Mouse (Mus musculus): Measurements from ENCODE around the gene Hnrnpm.
"Not testable (repeated sequence)": the region's sequence is repeated elsewhere in the genome, so short reads cannot be mapped to it uniquely, and the experiment has no call there.

Gene Hnrnpm

DNA sequence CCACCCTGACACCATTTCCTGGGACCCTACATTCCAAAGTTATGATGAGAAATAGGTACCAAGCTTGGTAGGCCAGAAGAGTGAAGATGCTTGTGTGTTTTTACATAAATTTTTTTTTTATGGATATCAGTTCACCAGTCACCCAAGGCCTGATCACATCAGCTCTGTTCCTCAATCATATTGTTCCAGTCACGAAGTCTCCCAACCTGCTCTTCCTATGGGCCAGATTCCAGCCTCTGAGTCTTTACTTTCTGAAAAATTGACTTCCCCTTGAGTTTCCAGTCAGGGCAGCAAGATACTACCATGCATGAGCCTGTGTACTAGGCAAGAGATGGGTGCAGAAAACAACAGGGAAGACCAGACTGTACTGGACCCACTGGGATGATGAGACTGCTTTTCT lies at the start of gene Hnrnpm:
Gene Hnrnpm, minus strand, starts transcription at position 101 of the 400 bp plus-strand sequence.
- in situ Hi-C loops (cut with MboI; ENCODE audit: unreplicated experiment in 2 of 2): no loop called here

DNA sequence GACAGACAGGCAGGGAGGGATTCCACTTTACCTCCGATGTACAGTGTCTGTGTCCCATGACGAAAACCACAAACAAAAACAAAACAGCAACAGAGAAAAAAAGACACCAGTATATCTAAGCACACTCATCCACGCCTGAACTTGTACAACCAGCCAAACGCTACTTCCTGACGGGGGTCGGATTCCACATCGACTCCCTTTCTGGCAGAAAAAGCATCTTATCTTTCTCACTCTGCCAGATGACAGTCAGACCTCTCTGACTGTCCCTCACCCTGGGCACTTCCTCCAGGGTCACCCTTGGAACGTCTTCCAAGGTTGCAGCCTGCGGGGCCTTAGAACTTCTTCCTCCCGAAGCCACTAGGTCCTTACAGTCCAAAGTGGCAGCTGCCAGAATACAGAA lies 46.9 kb upstream of the Hnrnpm start:
- in situ Hi-C loops (cut with MboI; ENCODE audit: unreplicated experiment in 2 of 2): not testable (repeated sequence)

- in situ Hi-C loops (cut with MboI; ENCODE audit: unreplicated experiment in 2 of 2): not testable (repeated sequence)
These were observed 46.0 kb upstream of the Hnrnpm start for GRCm38 (mm10) chr17:33732556-33733083.

DNA sequence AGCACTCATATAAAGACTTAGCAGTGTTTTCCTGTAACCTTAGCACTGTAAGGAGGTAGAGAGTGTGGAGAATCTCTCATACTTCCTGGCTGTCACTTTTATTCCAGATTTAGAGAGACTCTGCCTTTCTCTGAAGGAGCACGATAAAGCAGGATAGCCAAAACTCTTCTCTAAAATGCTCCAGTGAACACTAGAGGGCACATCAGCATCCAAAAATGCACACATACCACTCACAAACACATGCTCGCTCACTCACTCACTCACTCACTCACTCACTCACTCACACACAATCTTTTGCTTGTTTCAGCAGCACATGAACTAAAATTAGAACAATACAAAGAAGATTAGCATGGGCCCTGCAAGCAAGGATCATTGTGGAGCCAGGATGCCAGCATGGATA lies 42.6 kb upstream of the Hnrnpm start:
- in situ Hi-C loops (cut with MboI; ENCODE audit: unreplicated experiment in 2 of 2): no loop called here

GRCm38 (mm10) chr17:33728396-33728795 lies 41.7 kb upstream of the Hnrnpm start:
- in situ Hi-C loops (cut with MboI; ENCODE audit: unreplicated experiment in 2 of 2): no loop called here

DNA sequence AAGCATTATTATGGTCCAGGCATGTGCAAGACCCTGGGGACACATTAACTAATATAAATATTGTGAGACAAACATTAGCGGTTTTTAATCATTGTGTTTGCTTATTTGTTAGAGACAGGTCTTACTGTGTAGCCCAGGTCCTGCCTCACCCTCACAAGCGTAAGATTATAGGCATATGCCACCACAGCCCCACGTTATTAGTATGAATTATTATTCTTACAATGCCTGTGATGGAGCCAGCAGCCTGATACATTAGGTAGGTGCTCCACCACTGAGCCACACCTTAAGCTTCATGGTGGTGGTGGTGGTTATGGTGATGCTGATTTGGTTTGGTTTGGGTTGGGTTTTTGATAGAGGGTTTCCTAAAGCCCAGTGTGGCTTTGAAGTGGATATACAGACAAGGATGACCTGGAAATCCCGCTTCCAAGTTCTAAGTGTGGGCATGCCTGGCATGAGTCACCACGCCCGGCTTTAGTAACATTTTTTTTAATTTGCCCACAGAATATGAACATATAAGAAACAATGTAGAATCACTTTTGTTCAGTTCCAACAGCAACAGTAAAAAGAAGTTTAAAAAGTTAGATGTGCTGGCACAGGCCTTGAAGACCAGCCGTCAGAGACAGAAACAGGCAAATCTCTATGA lies 33.2 kb upstream of the Hnrnpm start:
- in situ Hi-C loops (cut with MboI; ENCODE audit: unreplicated experiment in 2 of 2): no loop called here

- in situ Hi-C loops (cut with MboI; ENCODE audit: unreplicated experiment in 2 of 2): no loop called here
These were observed 32.5 kb upstream of the Hnrnpm start for GRCm38 (mm10) chr17:33718944-33719725.

DNA sequence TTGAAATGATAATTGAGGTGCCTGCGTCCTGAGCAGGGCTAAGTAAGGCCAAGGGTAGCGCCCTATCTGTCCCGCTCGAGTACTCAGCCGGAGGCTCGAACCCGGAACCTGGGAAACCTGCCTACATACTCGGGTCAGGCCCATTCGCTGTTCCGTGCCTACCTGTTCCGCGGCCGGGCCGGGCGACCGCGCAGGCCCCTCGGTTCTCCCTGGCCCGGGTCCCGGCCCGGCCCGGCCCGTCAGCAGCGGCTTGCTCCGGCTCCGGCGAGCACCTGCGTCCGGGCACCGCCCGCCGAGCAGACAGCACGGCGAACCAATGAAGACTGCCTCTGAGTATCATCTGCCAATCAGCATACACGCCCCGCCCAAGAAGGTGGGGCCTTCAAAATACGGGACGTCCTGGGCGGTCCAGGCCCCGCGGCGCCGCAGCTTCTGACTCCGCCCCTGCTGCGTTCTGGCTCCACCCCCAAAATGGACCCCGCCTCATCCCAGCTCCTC lies 31.8 kb upstream of the Hnrnpm start, which contains the start of gene March2:
Gene March2, minus strand, starts transcription at position 287 of the 498 bp plus-strand sequence.
- in situ Hi-C loops (cut with MboI; ENCODE audit: unreplicated experiment in 2 of 2): no loop called here

- in situ Hi-C loops (cut with MboI; ENCODE audit: unreplicated experiment in 2 of 2): no loop called here
These were observed 31.3 kb upstream of the Hnrnpm start for GRCm38 (mm10) chr17:33717982-33718381.

DNA sequence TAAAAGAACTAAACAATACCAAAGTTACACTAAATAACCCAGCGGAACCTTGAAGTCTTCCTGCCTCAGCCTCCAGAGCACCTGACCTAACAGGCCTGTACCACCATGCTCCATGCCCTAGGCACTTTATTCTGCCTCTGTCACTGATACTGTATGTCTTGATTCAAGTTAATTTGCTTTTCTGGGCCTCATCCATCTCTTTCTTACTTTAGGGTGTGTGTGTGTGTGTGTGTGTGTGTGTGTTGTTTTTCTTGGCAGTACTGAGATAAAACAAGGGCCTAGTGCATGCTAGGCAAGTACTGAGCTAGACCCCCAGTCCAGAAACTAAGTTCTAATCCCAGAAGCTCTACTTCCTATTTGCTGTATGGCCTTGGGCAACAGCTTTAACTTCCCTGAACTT lies 30.6 kb upstream of the Hnrnpm start:
- in situ Hi-C loops (cut with MboI; ENCODE audit: unreplicated experiment in 2 of 2): no loop called here

GRCm38 (mm10) chr17:33714779-33715178 lies 28.1 kb upstream of the Hnrnpm start:
- in situ Hi-C loops (cut with MboI; ENCODE audit: unreplicated experiment in 2 of 2): no loop called here

DNA sequence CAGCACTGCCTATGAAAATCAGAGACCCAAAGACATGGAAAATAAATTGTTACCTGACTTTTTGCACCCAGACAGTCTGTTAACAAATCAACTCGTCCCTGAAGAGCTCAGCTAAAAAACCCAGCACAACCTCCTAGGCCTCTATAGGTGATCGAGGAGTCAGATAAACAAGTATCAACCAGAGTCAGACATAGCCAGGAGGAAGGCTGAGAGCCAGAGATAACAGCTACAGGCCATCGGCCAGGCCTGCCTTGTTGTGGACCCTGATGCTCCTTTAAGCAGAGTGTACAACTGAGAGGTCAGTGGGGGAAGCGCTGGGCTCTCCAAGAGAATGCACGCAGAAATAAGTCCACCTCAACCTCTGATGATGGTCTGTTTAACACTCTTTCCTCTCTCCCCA lies 26.6 kb upstream of the Hnrnpm start:
- in situ Hi-C loops (cut with MboI; ENCODE audit: unreplicated experiment in 2 of 2): no loop called here

DNA sequence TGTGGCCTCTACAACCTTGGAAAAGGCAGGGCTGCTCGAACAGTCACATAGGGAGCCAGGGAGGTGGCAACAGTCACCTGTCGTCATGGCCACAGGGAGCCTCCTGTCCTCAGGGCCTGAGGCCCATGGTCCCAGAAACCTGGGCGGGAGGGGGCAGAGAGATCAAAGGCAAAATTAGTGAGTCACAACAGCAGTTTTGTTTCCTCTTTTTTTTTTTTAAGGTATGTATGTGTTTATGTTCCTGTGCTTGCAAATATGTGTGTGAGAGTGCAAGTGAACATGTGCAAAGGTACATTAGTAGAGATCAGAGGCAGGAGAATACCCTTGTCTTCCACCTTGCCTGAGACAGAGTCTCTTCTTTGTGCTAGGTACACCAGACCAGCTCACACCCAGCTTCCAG lies 23.2 kb upstream of the Hnrnpm start:
- in situ Hi-C loops (cut with MboI; ENCODE audit: unreplicated experiment in 2 of 2): no loop called here

GRCm38 (mm10) chr17:33703091-33703490 lies 16.4 kb upstream of the Hnrnpm start:
- in situ Hi-C loops (cut with MboI; ENCODE audit: unreplicated experiment in 2 of 2): no loop called here

GRCm38 (mm10) chr17:33702178-33702577 lies 15.5 kb upstream of the Hnrnpm start:
- in situ Hi-C loops (cut with MboI; ENCODE audit: unreplicated experiment in 2 of 2): no loop called here

DNA sequence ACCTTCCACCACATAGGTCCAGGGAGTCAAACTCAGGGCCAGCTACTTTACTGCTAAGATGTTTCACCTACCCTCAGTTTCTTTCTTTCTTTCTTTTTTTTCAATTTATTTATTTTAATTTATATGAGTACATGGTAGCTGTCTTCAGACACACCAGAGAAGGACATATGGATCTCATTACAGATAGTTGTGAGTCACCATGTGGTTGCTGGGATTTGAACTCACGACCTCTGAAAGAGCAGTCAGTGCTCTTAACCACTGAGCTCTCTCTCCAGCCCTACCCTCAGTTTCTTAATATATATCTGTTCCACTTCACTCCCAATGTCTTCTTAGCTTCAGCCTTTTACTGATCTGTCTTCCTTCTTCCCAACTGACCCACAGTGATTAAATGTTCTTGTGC lies 8.8 kb upstream of the Hnrnpm start:
- in situ Hi-C loops (cut with MboI; ENCODE audit: unreplicated experiment in 2 of 2): no loop called here

DNA sequence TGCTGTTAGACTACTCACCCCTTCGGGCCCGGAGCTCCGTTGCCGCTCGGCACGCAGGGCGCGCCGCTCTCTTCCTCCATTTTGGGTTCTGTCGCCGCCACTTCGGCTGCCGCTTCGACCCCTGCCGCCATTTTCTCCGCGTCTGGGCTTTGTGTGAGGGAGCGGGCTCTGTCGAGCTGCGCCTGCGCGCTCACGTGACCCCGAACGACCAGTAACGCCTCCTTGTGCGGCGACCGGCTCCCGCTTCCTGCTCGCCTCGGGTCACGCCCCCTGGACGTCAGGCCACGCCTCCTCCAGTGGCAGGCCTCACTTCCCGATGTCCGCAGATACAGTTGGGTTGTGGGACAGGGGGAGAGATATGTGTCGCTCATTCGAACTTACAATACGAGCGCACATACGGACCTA lies 1.4 kb downstream of the Hnrnpm start:
- in situ Hi-C loops (cut with MboI; ENCODE audit: unreplicated experiment in 2 of 2): no loop called here

DNA sequence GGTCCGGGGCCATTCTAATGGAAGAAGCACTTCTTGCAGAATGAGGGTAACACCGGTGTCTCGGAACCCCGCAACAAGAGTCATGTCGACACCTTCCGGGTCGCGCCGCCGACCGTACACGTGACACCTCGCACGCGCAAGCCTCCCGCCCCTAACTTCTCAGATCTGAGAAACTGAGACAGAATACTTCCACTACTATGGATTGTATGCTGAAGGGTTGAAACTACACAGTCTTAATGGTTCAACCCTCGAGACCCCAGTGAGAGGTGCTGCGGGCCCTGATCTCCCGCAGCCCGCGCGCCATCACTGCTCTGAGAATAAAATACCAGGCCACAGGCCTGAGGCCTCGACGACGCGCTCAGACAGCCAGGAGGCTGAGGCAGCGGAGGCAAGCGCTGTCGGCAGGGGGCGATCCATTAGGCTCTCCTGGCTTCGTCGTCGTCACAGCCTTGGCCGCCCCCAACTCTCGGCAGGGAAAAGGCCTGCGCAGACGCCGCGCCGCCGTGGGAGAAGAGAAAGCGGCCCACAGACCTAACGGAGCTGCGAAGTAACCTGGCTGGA lies 1.9 kb downstream of the Hnrnpm start:
- in situ Hi-C loops (cut with MboI; ENCODE audit: unreplicated experiment in 2 of 2): no loop called here

GRCm38 (mm10) chr17:33681767-33682166 lies 4.9 kb downstream of the Hnrnpm start:
- in situ Hi-C loops (cut with MboI; ENCODE audit: unreplicated experiment in 2 of 2): no loop called here

GRCm38 (mm10) chr17:33678771-33679170 lies 7.9 kb downstream of the Hnrnpm start:
- in situ Hi-C loops (cut with MboI; ENCODE audit: unreplicated experiment in 2 of 2): no loop called here

GRCm38 (mm10) chr17:33676086-33676485 lies 10.6 kb downstream of the Hnrnpm start:
- in situ Hi-C loops (cut with MboI; ENCODE audit: unreplicated experiment in 2 of 2): no loop called here

All from v-Abl transformed pro-B cells (cell line).